Mouse (Mus musculus): ENCODE data around the gene Wipf2. TPM values are rescaled to one million over a fixed set of nuclear protein-coding genes. Genes with fewer than 3 reads are reported as not detected.
A peak's percentile ranks its signal among the peaks of the same experiment; 100 is the strongest.

The Wipf2 gene
- total and polyA plus RNA-seq, 3 experiments: 2.1 to 7.7 (median 4.7) TPM

GRCm38 (mm10) chr11:98849196-98849894 is 14.1 kb upstream of the Wipf2 start:
- H3K4me2 ChIP-seq (ENCODE audit: insufficient read depth, low read depth, poor library complexity, severe bottlenecking): no peak overlapping the region
- no peak overlapping the region for H3K4me3 ChIP-seq (replicated peaks in 1 of 3; ENCODE audit: low read depth in 2 of 3, low read length in 2 of 3, poor library complexity in 1 of 3)
- no peak overlapping the region for H3K9ac ChIP-seq (ENCODE audit: insufficient read depth, low read depth)
- no peaks in the 10 kb centered on the region for H3K79me2 ChIP-seq (replicated peaks; ENCODE audit: control insufficient read depth, extremely low read depth, insufficient read depth, poor library complexity, severe bottlenecking)
- no peaks in the 10 kb centered on the region for H3K36me3 ChIP-seq (replicated peaks in 1 of 2; ENCODE audit: control insufficient read depth in 1 of 2, insufficient read depth in 1 of 2, low read length in 1 of 2)
- no peak overlapping the region for H3K27ac ChIP-seq (ENCODE audit: insufficient read depth, low read depth)
- in situ Hi-C loops (cut with MboI; ENCODE audit: low pct_ligation_motif_present, low pct_unique_long_range_greater_than_20kb, low sequenced_read_pairs) (no loop called here), dilution Hi-C loops (cut with MboI; ENCODE audit: extremely low pct_ligation_motif_present, extremely low pct_unique_long_range_greater_than_20kb, low sequenced_read_pairs) (no loop called here)
- no peak for DNase-seq (ENCODE audit: extremely low read depth)
- peaks cover 0 to 6% of the 10 kb centered on the region in 2 experiments; a peak in 2 of 4 replicates for H3K4me1 ChIP-seq (ENCODE audit: control insufficient read depth in 1 of 2, insufficient read depth in 2 of 2)
- TF ChIP-seq TCF12 (IDR thresholded peaks at IDR 0.05; ENCODE audit: low read depth, low read length) (no peak), CTCF (conservative IDR thresholded peaks at IDR 0.05 in 1 of 2, IDR thresholded peaks at IDR 0.05 in 1 of 2; ENCODE audit: low read depth in 2 of 2, low read length in 2 of 2) (0 out of 4 replicates have a peak, but pooled peaks of 1 of the 2 experiments have one; percentile 2)
- no peaks in the 10 kb centered on the region for H3K27me3 ChIP-seq (replicated peaks)
- H3K9me3 ChIP-seq (replicated peaks; ENCODE audit: low read length): no peaks in the 10 kb centered on the region

DNA sequence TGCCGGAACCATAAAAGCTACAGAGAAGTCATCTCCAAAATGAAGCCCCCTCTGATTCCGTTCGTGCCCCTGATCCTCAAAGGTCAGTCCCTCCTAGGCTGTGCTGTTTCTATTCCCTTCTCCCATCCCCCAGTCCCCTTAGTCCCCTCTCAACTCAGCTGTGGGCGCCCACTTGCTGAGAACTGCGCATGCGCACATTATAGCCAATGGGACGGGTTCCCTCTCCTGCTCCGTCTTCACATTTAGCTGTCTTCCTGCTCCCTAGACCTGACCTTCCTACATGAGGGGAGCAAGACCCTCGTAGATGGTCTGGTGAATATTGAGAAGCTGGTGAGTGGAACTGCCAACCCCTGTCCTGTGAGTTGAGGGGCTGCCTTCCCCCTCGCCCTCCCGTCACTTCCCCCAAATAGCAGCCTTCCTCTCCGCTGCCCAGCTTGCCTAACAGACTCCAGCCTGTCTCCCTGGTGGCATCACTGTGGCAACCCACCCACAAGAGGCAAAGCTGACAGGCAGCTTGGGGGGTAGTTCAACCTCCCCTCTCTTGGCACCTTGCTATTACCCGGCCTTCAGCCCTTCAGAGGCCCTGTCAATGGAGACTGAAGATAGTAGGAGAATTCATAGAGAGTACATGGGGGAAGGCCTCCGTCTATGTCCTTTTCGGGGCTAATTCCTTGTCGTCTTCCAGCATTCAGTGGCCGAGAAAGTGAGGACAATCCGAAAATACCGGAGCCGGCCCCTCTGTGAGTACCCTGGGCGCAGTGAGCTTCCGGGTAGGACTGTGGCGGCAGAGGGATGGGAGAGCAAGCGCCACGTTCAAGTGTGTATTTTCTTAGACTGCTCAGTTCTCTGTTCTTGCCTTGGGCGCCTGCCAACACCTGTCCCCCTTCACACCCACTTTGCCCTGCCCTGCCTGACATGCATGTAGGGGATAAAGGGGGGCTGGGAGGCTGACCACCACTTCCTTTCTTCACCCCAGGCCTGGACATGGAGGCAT is 13.0 kb upstream of the Wipf2 start:
- DNase-seq (ENCODE audit: extremely low read depth): no peak
- Histone ChIP-seq H3K36me3 (replicated peaks in 1 of 2; ENCODE audit: control insufficient read depth in 1 of 2, insufficient read depth in 1 of 2, low read length in 1 of 2) (no peaks in the 10 kb centered on the region), H3K9me3 (replicated peaks; ENCODE audit: low read length) (no peaks in the 10 kb centered on the region), H3K9ac (ENCODE audit: insufficient read depth, low read depth) (no peak overlapping the region), H3K27ac (ENCODE audit: insufficient read depth, low read depth) (no peak overlapping the region), H3K79me2 (replicated peaks; ENCODE audit: control insufficient read depth, extremely low read depth, insufficient read depth, poor library complexity, severe bottlenecking) (no peaks in the 10 kb centered on the region), H3K4me2 (ENCODE audit: insufficient read depth, low read depth, poor library complexity, severe bottlenecking) (no peak overlapping the region), H3K27me3 (replicated peaks) (no peaks in the 10 kb centered on the region), H3K4me3 (replicated peaks in 1 of 3; ENCODE audit: low read depth in 2 of 3, low read length in 2 of 3, poor library complexity in 1 of 3) (no peak overlapping the region), H3K4me1 (ENCODE audit: control insufficient read depth in 1 of 2, insufficient read depth in 2 of 2) (peaks cover 0 to 6% of the 10 kb centered on the region in 2 experiments; a peak in 2 of 4 replicates)
- in situ Hi-C loops (cut with MboI; ENCODE audit: low pct_ligation_motif_present, low pct_unique_long_range_greater_than_20kb, low sequenced_read_pairs): no loop called here
- TF ChIP-seq RCOR1 (conservative IDR thresholded peaks at IDR 0.05; ENCODE audit: low read depth, low read length) (no peak), PAX5 (IDR thresholded peaks at IDR 0.05; ENCODE audit: low read length) (no peak), IRF4 (IDR thresholded peaks at IDR 0.05; ENCODE audit: low read depth, low read length) (no peak)
- dilution Hi-C loops (cut with MboI; ENCODE audit: extremely low pct_ligation_motif_present, extremely low pct_unique_long_range_greater_than_20kb, low sequenced_read_pairs): no loop called here

DNA sequence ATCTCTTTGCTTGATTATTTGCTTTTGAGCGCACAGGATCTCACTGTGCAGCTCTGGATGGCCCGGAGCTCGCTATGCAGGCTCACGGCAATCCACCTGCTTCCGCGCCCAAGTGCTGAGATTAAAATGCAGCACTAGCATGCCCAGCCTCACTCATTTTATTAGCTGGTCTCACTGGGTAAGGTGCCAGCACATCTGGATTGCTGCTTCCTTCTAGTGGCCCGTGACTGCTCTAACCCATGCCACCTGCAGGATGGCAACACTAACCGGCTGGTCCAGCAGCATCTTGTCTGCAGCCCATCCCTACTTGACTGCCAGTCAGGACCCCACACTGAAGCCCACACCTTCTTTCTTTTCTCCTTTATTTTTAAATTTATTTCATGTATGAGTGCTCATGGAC is 9.3 kb upstream of the Wipf2 start:
- in situ Hi-C loops (cut with MboI; ENCODE audit: low pct_ligation_motif_present, low pct_unique_long_range_greater_than_20kb, low sequenced_read_pairs): no loop called here
- Histone ChIP-seq H3K36me3 (replicated peaks in 1 of 2; ENCODE audit: control insufficient read depth in 1 of 2, insufficient read depth in 1 of 2, low read length in 1 of 2) (no peaks in the 10 kb centered on the region), H3K4me1 (ENCODE audit: control insufficient read depth in 1 of 2, insufficient read depth in 2 of 2) (peaks cover 4 to 7% of the 10 kb centered on the region in 2 experiments), H3K27me3 (replicated peaks) (no peaks in the 10 kb centered on the region), H3K79me2 (replicated peaks; ENCODE audit: control insufficient read depth, extremely low read depth, insufficient read depth, poor library complexity, severe bottlenecking) (no peaks in the 10 kb centered on the region), H3K9me3 (replicated peaks; ENCODE audit: low read length) (no peaks in the 10 kb centered on the region), H3K4me3 (replicated peaks in 1 of 3; ENCODE audit: low read depth in 2 of 3, low read length in 2 of 3, poor library complexity in 1 of 3) (no peak overlapping the region), H3K9ac (ENCODE audit: insufficient read depth, low read depth) (no peak overlapping the region), H3K27ac (ENCODE audit: insufficient read depth, low read depth) (no peak overlapping the region), H3K4me2 (ENCODE audit: insufficient read depth, low read depth, poor library complexity, severe bottlenecking) (no peak overlapping the region)
- dilution Hi-C loops (cut with MboI; ENCODE audit: extremely low pct_ligation_motif_present, extremely low pct_unique_long_range_greater_than_20kb, low sequenced_read_pairs): no loop called here
- DNase-seq (ENCODE audit: extremely low read depth): no peak
- TF ChIP-seq ZC3H11A (IDR thresholded peaks at IDR 0.05; ENCODE audit: low read depth, low read length) (no peak), RAD21 (IDR thresholded peaks at IDR 0.05; ENCODE audit: low read depth, low read length) (no peak), MEF2A (IDR thresholded peaks at IDR 0.05; ENCODE audit: borderline replicate concordance, low read depth, low read length) (no peak), USF2 (conservative IDR thresholded peaks at IDR 0.05; ENCODE audit: low read depth, low read length) (no peak), MXI1 (IDR thresholded peaks at IDR 0.05; ENCODE audit: low read depth, low read length) (no peak), KAT2A (IDR thresholded peaks at IDR 0.05; ENCODE audit: insufficient replicate concordance, low read length) (no peak), MAX (IDR thresholded peaks at IDR 0.05; ENCODE audit: low read length) (no peak), MYC (IDR thresholded peaks at IDR 0.05; ENCODE audit: low read depth, low read length) (no peak), SMC3 (IDR thresholded peaks at IDR 0.05; ENCODE audit: low read depth, low read length) (no peak), SIN3A (IDR thresholded peaks at IDR 0.05; ENCODE audit: low read length) (no peak), TCF12 (IDR thresholded peaks at IDR 0.05; ENCODE audit: low read depth, low read length) (no peak)
